Mouse (Mus musculus) bone marrow, adult 2 months (tissue): ENCODE measurements around the gene Nnmt. TPM values are rescaled to one million over a fixed set of nuclear protein-coding genes. Genes with fewer than 3 reads are reported as not detected.

Experiments
- H3K27ac ChIP-seq: fragments of 200-500 bp; 2 replicates; pipeline ENCODE4 v1.5.1; 2012; ENCODE audit warnings: low read depth, mild to moderate bottlenecking, control low read depth, inconsistent platforms, low read length; ENCODE audit not compliant: control insufficient read depth, poor library complexity, insufficient read depth
- H3K4me1 ChIP-seq: fragments of 200-500 bp; 2 replicates; pipeline ENCODE4 v1.6.1; 2011; ENCODE audit warnings: low read length; ENCODE audit not compliant: control insufficient read depth, insufficient read depth
- H3K4me3 ChIP-seq: fragments of 200-500 bp; replicated peaks from 2 replicates; pipeline ENCODE3; 2011; ENCODE audit warnings: mild to moderate bottlenecking, low read depth, low read length, control low read depth; ENCODE audit not compliant: control insufficient read depth
- CTCF ChIP-seq: fragments of 200-500 bp; IDR thresholded peaks from 2 replicates; pipeline ENCODE4 v1.5.1; 2011; ENCODE audit warnings: low read length, control low read depth; ENCODE audit not compliant: control insufficient read depth, insufficient read depth
- POLR2A ChIP-seq: fragments of 200-500 bp; IDR thresholded peaks from 2 replicates; pipeline ENCODE4 v1.6.1; 2011; ENCODE audit warnings: low read depth, mild to moderate bottlenecking, control low read depth, low read length, borderline replicate concordance; ENCODE audit not compliant: control insufficient read depth
- WGBS: fragments of 180-500 bp; shearing (Covaris S2); methylation state at CpG from one replicate; pipeline ENCODE4 v1.1.7; 2018; 5-methylcytosine and 5-hydroxymethylcytosine counted together
- polyA plus RNA-seq: library from polyadenylated mRNA; stranded (reverse); fragments of >200 nt; gene quantifications from 2 replicates; pipeline ENCODE4 v1.2.4, GENCODE M21; 2011; ENCODE audit warnings: low replicate concordance; ENCODE audit not compliant: missing spikeins, insufficient read depth, insufficient read length

Nnmt gene
- polyA plus RNA-seq, 1 experiment: 12.8 TPM

GRCm38 (mm10) chr9:48617511-48618010 lies 12.6 kb upstream of the Nnmt start:
- WGBS: 66% methylated on average over 3 of the region's 3 CpGs
- Histone ChIP-seq H3K27ac (no peak overlapping the region), H3K4me3 (no peak overlapping the region), H3K4me1 (no peaks in the 10 kb centered on the region)
- TF ChIP-seq POLR2A (no peak), CTCF (no peak)

GRCm38 (mm10) chr9:48613221-48613620 lies 8.3 kb upstream of the Nnmt start:
- peaks cover 2% of the 10 kb centered on the region; the same call in 1 of the 2 replicates for H3K4me1 ChIP-seq
- WGBS: 69% methylated on average over 4 of the region's 4 CpGs
- H3K4me3 ChIP-seq: no peak overlapping the region
- TF ChIP-seq CTCF: no peak
- no peak for TF ChIP-seq POLR2A
- no peak overlapping the region for H3K27ac ChIP-seq

- Histone ChIP-seq H3K27ac (no peak overlapping the region), H3K4me1 (peaks cover 2% of the 10 kb centered on the region; the same call in 1 of the 2 replicates), H3K4me3 (no peak overlapping the region)
- TF ChIP-seq CTCF: no peak
- WGBS: 76% methylated on average over 5 of the region's 5 CpGs
Measured at GRCm38 (mm10) chr9:48612542-48612941, 7.6 kb upstream of the Nnmt start.

DNA sequence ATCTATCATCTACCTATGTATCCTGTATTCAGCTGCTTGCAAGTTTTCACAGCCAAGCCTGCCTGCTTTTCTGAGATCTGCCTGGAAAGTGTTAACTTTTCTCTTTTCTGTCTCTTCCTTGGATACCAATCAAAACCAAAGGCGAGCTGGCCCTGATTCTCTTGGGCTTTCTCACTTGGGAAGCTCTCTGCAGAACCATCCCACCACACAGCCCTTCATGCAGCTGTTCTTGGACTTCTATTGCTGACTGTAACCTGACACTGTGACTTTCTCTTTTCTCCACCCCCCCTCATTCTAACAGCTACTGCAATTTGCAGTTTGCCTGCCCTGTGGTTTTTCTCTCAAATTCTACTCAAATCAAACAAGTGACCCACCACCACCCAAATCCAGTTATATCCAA lies 6.1 kb upstream of the Nnmt start:
- WGBS: 41% methylated on average over 1 of the region's 1 CpGs
- Histone ChIP-seq H3K4me3 (no peak overlapping the region), H3K27ac (no peak overlapping the region), H3K4me1 (peaks cover 2% of the 10 kb centered on the region; the same call in 1 of the 2 replicates)
- no peak for TF ChIP-seq CTCF
- TF ChIP-seq POLR2A: no peak

DNA sequence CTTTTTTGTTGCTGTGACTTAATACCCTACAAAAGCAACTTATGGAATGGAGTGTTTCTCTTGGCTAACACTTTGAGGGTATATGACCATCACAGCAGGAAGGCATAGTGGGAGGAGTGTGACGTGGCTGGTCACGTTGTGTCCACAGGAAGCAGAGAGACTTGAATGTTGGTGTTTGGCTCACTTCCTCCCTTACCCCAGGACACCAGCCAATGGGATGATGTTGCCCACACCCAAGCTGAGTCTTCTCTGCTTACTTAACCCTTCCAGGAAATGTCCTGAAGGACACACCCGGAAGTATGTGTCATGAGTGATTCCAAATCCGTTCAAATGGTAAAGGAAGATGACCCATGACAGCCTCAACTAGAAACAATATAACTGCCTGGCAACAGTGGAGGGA lies 4.8 kb upstream of the Nnmt start:
- no peak for TF ChIP-seq CTCF
- TF ChIP-seq POLR2A: no peak
- H3K27ac ChIP-seq: no peak overlapping the region
- H3K4me3 ChIP-seq: no peak overlapping the region
- peaks cover 4% of the 10 kb centered on the region; the same call in 1 of the 2 replicates for H3K4me1 ChIP-seq
- WGBS: 27% methylated on average over 4 of the region's 4 CpGs

- no peak overlapping the region for H3K4me3 ChIP-seq
- peaks cover 4% of the 10 kb centered on the region; the same call in 1 of the 2 replicates for H3K4me1 ChIP-seq
- 74% methylated on average over 7 of the region's 7 CpGs for whole genome bisulfite sequencing
- TF ChIP-seq POLR2A (no peak), CTCF (no peak)
- H3K27ac ChIP-seq: no peak overlapping the region
Measured at GRCm38 (mm10) chr9:48607417-48607816, 2.5 kb upstream of the Nnmt start.

DNA sequence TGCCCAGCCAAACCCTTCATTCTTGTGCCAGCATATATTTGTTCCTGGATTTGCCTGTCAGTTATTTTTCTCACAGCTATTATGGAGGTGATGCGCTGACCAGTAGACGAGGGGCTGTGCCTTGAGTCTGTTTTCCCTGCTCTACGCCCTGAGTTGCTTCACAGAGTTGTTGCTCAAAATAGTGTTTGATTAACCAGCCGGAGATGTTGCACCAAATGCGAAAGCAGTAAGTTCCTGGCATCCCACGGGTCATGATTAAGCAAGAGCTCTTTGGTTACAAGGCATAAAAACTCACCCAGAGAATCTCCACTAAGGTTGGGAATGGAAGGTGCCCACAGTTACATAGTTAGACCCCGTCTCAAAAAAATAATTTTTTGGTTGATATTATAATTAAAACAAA lies 1.2 kb upstream of the Nnmt start:
- peaks cover 4% of the 10 kb centered on the region; the same call in 1 of the 2 replicates for H3K4me1 ChIP-seq
- no peak overlapping the region; the same call in 1 of the 2 replicates for H3K27ac ChIP-seq
- TF ChIP-seq CTCF (no peak), POLR2A (no peak)
- no peak overlapping the region for H3K4me3 ChIP-seq
- WGBS: 41% methylated on average over 7 of the region's 7 CpGs

- TF ChIP-seq POLR2A (no peak), CTCF (peak; percentile 19; the same call in 1 of the 2 replicates)
- H3K4me1 ChIP-seq: peaks cover 4% of the 10 kb centered on the region; the same call in 1 of the 2 replicates
- 79% methylated on average over 5 of the region's 5 CpGs for WGBS
- no peak overlapping the region for H3K4me3 ChIP-seq
- peak overlapping the region; percentile 33; the same call in 1 of the 2 replicates for H3K27ac ChIP-seq
Measured at GRCm38 (mm10) chr9:48605697-48606096, 744 bp upstream of the Nnmt start.

DNA sequence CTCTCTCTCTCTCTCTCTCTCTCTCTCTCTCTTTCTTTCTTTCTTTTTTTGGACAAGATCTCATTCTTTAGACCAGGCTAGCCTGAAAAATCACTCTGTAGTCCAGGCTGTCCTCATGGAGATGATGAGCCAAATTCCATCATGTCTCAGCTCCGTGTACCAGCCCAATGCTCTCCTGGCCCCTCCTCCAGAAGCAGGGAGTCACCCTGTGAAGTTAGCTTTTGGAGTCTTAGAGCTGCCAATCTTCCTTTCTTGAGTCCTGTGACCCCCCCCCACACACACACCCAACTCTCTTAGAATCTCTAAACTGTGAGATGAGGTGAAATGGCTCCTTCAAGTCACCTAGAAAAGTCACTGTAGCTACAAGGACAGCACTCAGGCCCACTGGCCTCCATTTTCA lies 727 bp downstream of the Nnmt start:
- 59% methylated on average over 1 of the region's 1 CpGs for WGBS
- TF ChIP-seq CTCF (no peak), POLR2A (no peak)
- peaks cover 3% of the 10 kb centered on the region; the same call in 1 of the 2 replicates for H3K4me1 ChIP-seq
- H3K4me3 ChIP-seq: no peak overlapping the region
- H3K27ac ChIP-seq: no peak overlapping the region
